Mouse (Mus musculus): Measurements from ENCODE around the gene Ercc1.

Gene Ercc1

GRCm38 (mm10) chr7:19309278-19309883, 35.2 kb upstream of the Ercc1 start:
- in situ Hi-C loops (cut with MboI, MseI), result loop anchor here (5.0 kb wide), 1 partner anchor 33 kb away; the partner anchor contains the start of gene Ercc1

GRCm38 (mm10) chr7:19309884-19310641, 34.5 kb upstream of the Ercc1 start, which contains the start of gene Fosb:
TSS of gene Fosb (minus strand) at chr7:19310051.
- in situ Hi-C loops (cut with MboI, MseI), result loop anchor here (5.0 kb wide), 1 partner anchor 32 kb away; the partner anchor contains the start of gene Ercc1

DNA sequence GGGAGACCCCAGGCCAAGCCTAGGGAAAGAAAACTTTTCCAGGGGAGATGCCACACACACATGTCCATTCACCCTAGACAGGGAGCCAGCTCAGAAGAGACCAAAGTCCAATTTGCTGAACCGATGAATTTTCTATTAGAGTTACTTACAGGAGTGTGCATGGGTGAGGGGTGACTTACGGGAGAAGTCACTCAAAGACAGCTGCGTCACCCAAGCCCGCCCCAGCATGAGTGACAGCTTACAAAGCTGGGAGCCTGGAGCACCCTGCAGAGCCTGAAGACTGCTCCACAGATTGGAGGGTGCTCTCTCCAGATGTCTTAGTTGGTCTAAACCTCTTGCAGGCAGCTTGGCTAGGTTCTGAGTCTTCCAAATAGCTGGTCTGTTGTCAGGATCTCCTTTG, 32.6 kb upstream of the Ercc1 start:
- in situ Hi-C loops (cut with MboI, MseI), result no loop called here

DNA sequence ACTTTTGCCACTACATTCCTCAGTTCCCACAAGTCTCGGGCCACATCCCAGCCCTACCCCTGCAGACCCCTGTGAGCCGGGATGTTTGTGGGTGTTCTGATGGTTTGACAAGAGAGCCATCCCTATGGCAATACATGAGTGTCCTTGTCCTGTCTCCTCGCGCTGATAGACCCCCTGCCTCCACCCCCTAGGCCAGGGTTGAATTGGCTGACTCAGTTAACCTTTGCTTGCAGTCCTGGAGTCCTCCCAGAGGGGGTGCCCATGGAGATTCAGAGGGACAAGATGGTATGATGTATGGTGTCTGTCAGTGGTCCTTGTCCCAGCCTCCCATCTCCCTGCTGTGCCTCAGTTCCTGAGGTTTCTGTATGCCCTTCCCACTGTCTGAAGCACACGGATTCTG, 30.5 kb upstream of the Ercc1 start:
- in situ Hi-C loops (cut with MboI, MseI), result no loop called here

DNA sequence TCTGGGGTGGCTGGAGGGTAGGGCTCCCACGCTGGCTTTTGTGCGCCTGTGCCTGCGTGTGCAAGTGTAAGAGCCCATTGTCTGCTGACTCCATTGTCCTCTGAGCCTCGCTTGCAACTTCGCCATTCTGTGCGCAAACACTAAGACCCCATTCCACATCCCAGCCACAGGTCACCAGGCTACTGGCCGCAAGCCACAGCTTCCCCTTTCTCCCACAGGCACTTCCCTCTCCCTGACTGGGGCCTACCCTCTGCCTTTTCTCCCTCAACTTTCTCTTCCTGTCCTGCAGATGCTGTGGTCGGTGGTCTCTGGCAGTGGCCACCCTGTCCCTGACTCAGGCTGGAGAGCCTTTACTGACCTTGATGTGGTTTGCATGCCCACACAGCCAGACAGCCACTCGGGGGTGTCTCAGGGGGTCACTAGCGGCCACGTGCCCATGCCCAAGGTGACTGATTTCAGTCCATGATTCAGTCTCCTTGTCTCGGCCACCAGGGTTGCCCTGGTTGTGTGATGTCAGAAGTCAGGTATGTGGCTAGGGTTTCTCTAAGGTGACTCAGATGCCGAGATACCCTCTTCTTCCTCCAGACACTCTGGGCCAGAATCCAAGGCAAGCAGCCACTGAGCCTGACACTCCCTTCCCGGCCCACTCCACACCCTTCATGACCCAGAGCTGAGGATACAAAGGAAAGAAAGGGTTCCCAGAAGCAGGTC, 28.0 kb upstream of the Ercc1 start:
- in situ Hi-C loops (cut with MboI, MseI), result no loop called here

DNA sequence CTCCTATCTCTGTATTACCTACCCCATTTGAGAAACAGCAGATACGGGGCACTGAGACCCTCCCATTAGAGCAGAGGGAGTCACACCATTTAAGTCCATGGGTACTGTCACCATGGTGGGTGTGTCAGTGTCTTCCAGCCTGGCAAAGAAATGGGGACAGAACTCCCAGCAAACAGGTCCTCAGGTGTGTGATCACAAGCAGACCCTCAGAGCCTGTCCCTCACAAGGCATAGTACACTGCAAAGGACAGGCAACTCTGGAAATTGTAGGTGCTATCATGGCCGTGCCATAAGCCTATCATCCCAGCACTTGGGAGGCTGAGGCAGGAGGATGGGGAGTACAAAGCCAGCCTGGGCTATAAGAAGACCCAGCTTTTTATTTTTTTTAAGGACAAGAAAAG, 26.4 kb upstream of the Ercc1 start:
- in situ Hi-C loops (cut with MboI, MseI), result no loop called here

GRCm38 (mm10) chr7:19318676-19319075, 25.9 kb upstream of the Ercc1 start:
- in situ Hi-C loops (cut with MboI, MseI), result no loop called here

DNA sequence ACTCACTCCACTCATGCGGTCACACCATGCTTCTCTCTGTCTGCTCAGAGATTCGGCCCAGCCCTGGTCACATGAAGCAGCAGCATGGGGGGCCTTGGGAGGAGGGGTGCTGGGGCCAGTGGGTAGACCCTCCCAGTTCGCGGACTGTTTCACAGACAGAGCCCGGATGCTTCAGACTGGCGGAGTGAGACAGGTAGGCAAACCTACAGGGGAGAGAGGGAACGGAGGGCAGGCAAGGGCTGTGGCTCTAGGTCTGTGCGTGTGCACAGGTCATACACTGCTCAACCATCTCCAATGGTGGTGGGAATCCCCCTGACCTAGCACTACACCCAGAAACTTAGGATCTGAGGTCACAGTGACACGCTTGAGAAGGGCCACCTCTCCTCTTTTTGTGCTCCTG, 25.1 kb upstream of the Ercc1 start:
- in situ Hi-C loops (cut with MboI, MseI), result no loop called here

GRCm38 (mm10) chr7:19319906-19320305, 24.7 kb upstream of the Ercc1 start:
- in situ Hi-C loops (cut with MboI, MseI), result no loop called here

DNA sequence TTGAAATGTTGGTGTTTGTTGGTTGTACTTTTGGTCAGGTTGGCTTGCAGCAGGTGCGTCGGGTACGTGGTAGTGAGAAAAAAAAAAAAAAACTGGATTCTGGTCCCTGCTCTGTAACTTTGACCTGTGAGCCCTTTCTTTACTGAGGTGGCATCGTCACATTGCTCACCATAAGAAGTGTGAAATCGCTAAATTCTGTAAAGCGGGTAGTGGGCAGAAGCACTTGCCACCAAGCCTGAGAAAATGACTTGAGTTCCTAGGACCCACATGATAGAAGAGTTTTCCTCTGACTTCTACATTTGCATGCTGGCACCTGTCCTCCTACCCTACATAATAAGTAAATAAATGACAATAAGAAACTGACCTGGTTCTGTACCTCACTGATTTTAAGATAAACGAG, 23.9 kb upstream of the Ercc1 start:
- in situ Hi-C loops (cut with MboI, MseI), result no loop called here

DNA sequence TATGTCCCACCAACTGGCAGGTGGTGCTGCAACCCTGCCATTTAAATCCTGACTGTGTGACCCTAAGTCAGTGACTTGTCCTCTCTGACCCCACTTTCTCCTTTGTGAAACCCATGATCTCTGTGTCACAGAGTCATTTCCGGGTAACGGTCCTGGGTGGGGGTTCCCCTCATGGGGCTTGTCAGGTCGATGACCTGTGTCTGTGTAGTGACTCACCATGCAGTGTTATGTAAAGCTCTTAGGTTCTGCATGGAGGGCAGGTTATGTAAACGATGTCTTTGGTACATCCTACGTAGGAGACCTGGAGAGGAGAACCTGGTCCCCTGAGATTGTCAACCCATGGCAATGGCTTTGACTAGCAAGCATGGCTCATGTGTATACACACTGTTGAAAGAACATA, 23.1 kb upstream of the Ercc1 start:
- in situ Hi-C loops (cut with MboI, MseI), result no loop called here

GRCm38 (mm10) chr7:19322489-19322888, 22.1 kb upstream of the Ercc1 start:
- in situ Hi-C loops (cut with MboI, MseI), result no loop called here

DNA sequence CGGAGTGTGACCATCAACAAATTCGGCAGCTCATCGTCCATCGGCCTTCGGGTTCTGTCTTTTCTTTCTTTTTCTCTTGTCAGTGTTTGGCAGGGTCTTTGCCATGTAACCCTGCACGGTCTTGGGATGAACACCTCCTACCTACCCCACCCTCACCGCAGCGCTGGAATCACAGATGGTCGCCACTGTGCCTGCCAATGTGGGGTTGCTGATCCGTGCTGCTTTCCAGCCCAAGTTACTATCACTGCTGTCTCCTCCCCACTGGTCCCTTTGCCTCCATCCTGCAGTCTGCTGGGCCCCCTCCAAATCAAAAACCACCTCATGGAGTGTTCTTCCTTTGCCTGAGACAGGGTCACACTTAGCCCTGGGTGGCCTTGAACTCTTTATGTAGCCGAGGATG, 20.4 kb upstream of the Ercc1 start:
- in situ Hi-C loops (cut with MboI, MseI), result no loop called here

- in situ Hi-C loops (cut with MboI, MseI), result no loop called here
Observed at GRCm38 (mm10) chr7:19325262-19326199, 19.0 kb upstream of the Ercc1 start.

- in situ Hi-C loops (cut with MboI, MseI), result no loop called here
Observed at GRCm38 (mm10) chr7:19326359-19326758, 18.2 kb upstream of the Ercc1 start.

DNA sequence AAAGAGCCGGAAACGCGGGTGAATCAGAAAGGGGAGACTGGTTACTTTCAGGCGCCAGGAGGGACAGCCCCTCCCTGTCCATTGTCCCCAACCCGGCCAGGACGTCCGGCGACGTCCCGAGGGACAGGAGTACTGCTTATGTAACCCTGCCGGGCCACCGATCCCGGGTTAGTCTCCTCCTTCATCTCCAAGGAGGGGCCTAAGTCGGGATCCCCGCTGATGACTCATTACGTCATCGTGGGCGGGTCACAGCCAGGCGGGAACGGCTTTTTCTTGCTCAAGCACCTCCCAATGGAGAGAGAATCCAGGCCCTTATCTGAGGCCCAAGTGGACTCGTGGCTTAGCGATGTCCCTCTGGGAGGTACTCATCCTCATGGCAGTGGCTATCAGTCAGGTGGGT, 17.4 kb upstream of the Ercc1 start:
- in situ Hi-C loops (cut with MboI, MseI), result no loop called here

GRCm38 (mm10) chr7:19327782-19328181, 16.8 kb upstream of the Ercc1 start:
- in situ Hi-C loops (cut with MboI, MseI), result no loop called here

GRCm38 (mm10) chr7:19328425-19328824, 16.2 kb upstream of the Ercc1 start:
- in situ Hi-C loops (cut with MboI, MseI), result no loop called here

DNA sequence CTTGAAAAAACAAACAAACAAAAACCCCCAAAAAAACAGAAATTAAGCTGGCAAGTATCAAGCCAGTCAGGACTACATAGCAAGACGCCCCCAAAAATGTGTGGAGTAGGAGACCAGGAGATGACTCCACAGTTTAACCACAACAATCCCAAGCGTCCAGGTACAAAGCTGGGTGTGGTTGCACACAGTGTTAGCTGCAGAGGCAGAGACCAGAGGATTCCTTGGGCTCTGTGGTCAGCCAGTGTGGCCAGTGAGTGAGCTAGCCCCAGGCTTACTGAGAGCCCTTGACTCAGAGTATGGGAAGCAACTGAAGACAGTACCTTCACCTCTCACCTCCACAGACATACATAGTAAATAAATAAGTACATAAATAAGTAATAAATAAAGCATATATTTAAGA, 12.7 kb upstream of the Ercc1 start:
- in situ Hi-C loops (cut with MboI, MseI), result no loop called here

DNA sequence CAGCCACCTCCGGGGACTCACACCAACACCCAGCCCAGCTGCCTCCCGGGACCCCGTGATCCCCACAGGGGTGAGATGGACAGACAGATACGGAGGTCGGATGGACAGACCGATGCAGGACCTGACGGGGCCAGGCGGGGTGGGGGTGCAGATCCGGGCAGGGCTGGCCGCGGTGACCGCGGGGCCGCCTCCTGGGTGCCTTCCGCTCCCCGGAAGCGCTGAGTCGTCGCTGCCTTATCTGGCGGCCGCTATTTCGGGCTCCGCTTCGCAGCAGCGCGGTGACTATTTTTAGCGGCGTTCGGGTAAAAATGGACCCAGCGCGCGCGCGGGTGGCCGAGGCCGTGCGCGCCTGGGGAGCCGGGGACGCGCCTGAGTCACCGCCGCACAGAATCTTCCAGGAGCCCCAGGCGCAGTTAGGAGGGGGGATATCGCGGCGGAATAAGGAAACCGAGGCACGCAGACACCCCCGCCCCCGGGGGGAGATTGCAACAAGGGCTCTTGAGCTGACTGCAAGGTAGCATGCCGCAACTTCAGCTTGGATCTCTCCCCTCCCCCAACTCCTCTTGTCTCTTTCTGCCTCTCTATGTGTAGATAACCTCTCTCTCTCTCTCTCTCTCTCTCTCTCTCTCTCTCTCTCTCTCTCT, 11.7 kb upstream of the Ercc1 start:
- in situ Hi-C loops (cut with MboI, MseI), result no loop called here

GRCm38 (mm10) chr7:19335583-19335982, 9.0 kb upstream of the Ercc1 start:
- in situ Hi-C loops (cut with MboI, MseI), result no loop called here

All from T-helper 1 cell (primary cell).